Mouse (Mus musculus) myocyte (in vitro differentiated cells): ENCODE data around the gene Apom. TPM values are rescaled to one million over a fixed set of nuclear protein-coding genes. Genes with fewer than 3 reads are reported as not detected.

ENCODE experiments used
- H3K27me3 ChIP-seq: one replicate; pipeline ENCODE4 v1.6.1; 2011; ENCODE audit not compliant: control insufficient read depth, insufficient read depth, insufficient read length
- H3K36me3 ChIP-seq: one replicate; pipeline ENCODE4 v1.6.1; 2011; ENCODE audit not compliant: control insufficient read depth, insufficient read depth
- H3K4me2 ChIP-seq: one replicate; pipeline ENCODE4 v1.6.1; 2011; ENCODE audit warnings: low read depth, control low read depth
- H3K4me3 ChIP-seq: one replicate; pipeline ENCODE4 v1.5.1; 2011; ENCODE audit warnings: mild to moderate bottlenecking, control low read depth, moderate library complexity
- H3K79me2 ChIP-seq: one replicate; pipeline ENCODE4 v1.6.1; 2011; ENCODE audit not compliant: control insufficient read depth, insufficient read depth
- H3ac ChIP-seq: one replicate; pipeline ENCODE4 v1.6.1; 2011; ENCODE audit not compliant: control insufficient read depth, insufficient read length
- CEBPB ChIP-seq: IDR thresholded peaks from 2 replicates; pipeline ENCODE4 v1.6.1; 2011; ENCODE audit warnings: mild to moderate bottlenecking, moderate library complexity; ENCODE audit not compliant: poor library complexity, insufficient read depth, severe bottlenecking
- E2F4 ChIP-seq: IDR thresholded peaks from one replicate; pipeline ENCODE4 v1.6.1; 2011; ENCODE audit warnings: mild to moderate bottlenecking, control low read depth, moderate library complexity; ENCODE audit not compliant: insufficient read depth
- MAX ChIP-seq: IDR thresholded peaks from one replicate; pipeline ENCODE4 v1.6.1; 2011; ENCODE audit warnings: low read depth, mild to moderate bottlenecking, control low read depth
- MYOD1 ChIP-seq, 3 experiments: IDR thresholded peaks; one replicate each; pipeline ENCODE4 v1.6.1; 2011; ENCODE audit warnings: control low read depth in 2 of 3, low read depth in 2 of 3, mild to moderate bottlenecking in 2 of 3, moderate library complexity in 1 of 3; ENCODE audit not compliant: insufficient read length in 2 of 3, control insufficient read depth in 1 of 3
- MYOG ChIP-seq, 3 experiments: IDR thresholded peaks; one replicate each; pipeline ENCODE4 v1.6.1; 2011; ENCODE audit warnings: control low read depth in 2 of 3, low read depth in 2 of 3, mild to moderate bottlenecking in 2 of 3; ENCODE audit not compliant: insufficient read length in 2 of 3, control insufficient read depth in 1 of 3, insufficient read depth in 1 of 3
- POLR2A ChIP-seq: IDR thresholded peaks from one replicate; pipeline ENCODE4 v1.6.1; 2011; ENCODE audit warnings: low read depth, mild to moderate bottlenecking, control low read depth, moderate library complexity; ENCODE audit not compliant: insufficient read length
- POLR2AphosphoS2 ChIP-seq: IDR thresholded peaks from one replicate; pipeline ENCODE4 v1.6.1; 2011; ENCODE audit warnings: low read depth, control low read depth; ENCODE audit not compliant: insufficient read length
- REST ChIP-seq: IDR thresholded peaks from one replicate; pipeline ENCODE4 v1.6.1; 2011; ENCODE audit warnings: mild to moderate bottlenecking, control low read depth, moderate library complexity; ENCODE audit not compliant: insufficient read depth, insufficient read length
- SRF ChIP-seq: IDR thresholded peaks from one replicate; pipeline ENCODE4 v1.6.1; 2011; ENCODE audit warnings: low read depth; ENCODE audit not compliant: control insufficient read depth, insufficient read length
- TCF12 ChIP-seq: IDR thresholded peaks from one replicate; pipeline ENCODE4 v1.6.1; 2011; ENCODE audit warnings: mild to moderate bottlenecking, control low read depth; ENCODE audit not compliant: poor library complexity, insufficient read depth, severe bottlenecking
- TCF3 ChIP-seq: IDR thresholded peaks from one replicate; pipeline ENCODE4 v1.6.1; 2011; ENCODE audit warnings: low read depth, control low read depth; ENCODE audit not compliant: insufficient read length
- USF1 ChIP-seq: IDR thresholded peaks from one replicate; pipeline ENCODE4 v1.6.1; 2011; ENCODE audit warnings: low read depth, mild to moderate bottlenecking, control low read depth, moderate library complexity
- polyA plus RNA-seq: library from polyadenylated mRNA; unstranded; fragments of >200 nt; fragmentation: generic; extraction: Trizol; gene quantifications from one replicate; pipeline ENCODE4 v1.2.1, GENCODE M21; 2012; ENCODE audit warnings: missing spikeins

The Apom gene
- polyA plus RNA-seq, 1 experiment: 0.18 TPM

- Histone ChIP-seq H3K4me2 (no peak overlapping the region), H3K36me3 (peaks cover 18% of the 10 kb centered on the region), H3K79me2 (peaks cover 48% of the 10 kb centered on the region), H3ac (no peak overlapping the region), H3K27me3 (no peaks in the 10 kb centered on the region), H3K4me3 (no peak overlapping the region)
- TF ChIP-seq REST: no peak
- TF ChIP-seq E2F4: no peak
- TF ChIP-seq SRF: no peak
- TF ChIP-seq MYOG (IDR thresholded peaks at IDR 0.05; ENCODE audit: control insufficient read depth in 1 of 3, insufficient read depth in 1 of 3, insufficient read length in 2 of 3, low read depth in 2 of 3): no peak
- no peak for TF ChIP-seq POLR2A
- TF ChIP-seq MAX: no peak
- no peak for TF ChIP-seq USF1
- TF ChIP-seq TCF3: no peak
- no peak for TF ChIP-seq POLR2AphosphoS2
- TF ChIP-seq CEBPB: no peak
- no peak for TF ChIP-seq TCF12
Observed at GRCm38 (mm10) chr17:35139269-35139668, 7.4 kb upstream of the Apom start.

GRCm38 (mm10) chr17:35135591-35136320 lies 3.9 kb upstream of the Apom start:
- Histone ChIP-seq H3ac (peak overlapping the region; percentile 94), H3K4me2 (peak overlapping the region; percentile 81), H3K36me3 (peaks cover 13% of the 10 kb centered on the region), H3K4me3 (peak overlapping the region; percentile 89), H3K27me3 (no peaks in the 10 kb centered on the region), H3K79me2 (peaks cover 48% of the 10 kb centered on the region)
- peak; percentile 81 for TF ChIP-seq POLR2AphosphoS2
- no peak for TF ChIP-seq USF1
- TF ChIP-seq POLR2A: peak; percentile 67
- peak; percentile 38 for TF ChIP-seq SRF

DNA sequence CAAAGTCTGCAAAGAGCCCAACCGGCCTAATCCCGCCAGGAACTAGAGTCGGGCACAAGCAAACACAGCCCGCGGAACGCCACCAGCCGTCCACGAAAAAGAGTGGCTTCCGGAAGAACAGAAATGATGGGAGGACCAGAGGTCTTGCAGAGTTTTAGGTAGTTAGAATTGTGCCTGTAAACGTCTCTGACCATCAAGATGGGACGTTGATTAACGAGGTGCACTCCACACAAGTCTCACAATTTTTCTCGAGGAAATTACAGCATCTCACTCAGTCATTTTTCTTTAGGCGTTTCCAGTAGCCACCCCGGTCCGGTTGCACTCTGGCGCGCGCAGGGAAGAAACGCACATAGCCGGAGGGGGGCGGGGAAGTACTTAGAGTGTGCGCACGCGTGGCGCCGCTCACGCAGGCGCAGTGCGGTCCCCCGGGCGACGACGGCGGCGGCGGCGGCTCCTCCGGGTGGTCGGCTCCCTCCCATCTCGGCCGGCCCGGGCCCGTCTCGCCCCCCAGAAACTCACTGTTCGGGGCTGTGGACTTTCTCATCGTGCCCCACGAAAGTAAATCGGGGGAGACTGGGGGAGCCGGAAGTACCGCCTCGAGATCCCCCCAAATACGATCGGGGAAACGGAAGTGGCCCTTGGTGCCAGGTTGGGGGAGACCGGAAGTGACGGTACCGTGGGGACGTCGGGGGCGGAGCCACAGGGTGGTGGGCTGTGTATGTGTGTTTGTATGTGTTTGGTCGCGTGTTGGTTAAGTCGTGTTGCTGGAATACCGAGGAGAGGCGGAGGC lies 3.1 kb upstream of the Apom start, which contains the start of gene Bag6:
Gene Bag6, plus strand, starts transcription at position 378 of the 790 bp plus-strand sequence.
- Histone ChIP-seq H3K4me2 (peak within 1 kb of the TSS; percentile 94), H3K4me3 (peak within 1 kb of the TSS; percentile 89), H3K79me2 (peaks cover 48% of the 10 kb centered on the region), H3K27me3 (no peaks in the 10 kb centered on the region), H3ac (peak within 1 kb of the TSS; percentile 94), H3K36me3 (peaks cover 12% of the 10 kb centered on the region)
- TF ChIP-seq TCF3 (no peak), USF1 (no peak), MAX (peak; percentile 99), E2F4 (peak; percentile 39)

- Histone ChIP-seq H3K4me2 (no peak overlapping the region), H3K79me2 (peaks cover 33% of the 10 kb centered on the region), H3K4me3 (no peak overlapping the region), H3ac (no peak overlapping the region), H3K36me3 (peaks cover 3% of the 10 kb centered on the region), H3K27me3 (no peaks in the 10 kb centered on the region)
- no peak for TF ChIP-seq POLR2A
- no peak for TF ChIP-seq TCF12
- no peak for TF ChIP-seq E2F4
- no peak for TF ChIP-seq POLR2AphosphoS2
- no peak for TF ChIP-seq CEBPB
- no peak for TF ChIP-seq TCF3
- TF ChIP-seq REST: no peak
- TF ChIP-seq USF1: no peak
- no peak for TF ChIP-seq SRF
- no peak for TF ChIP-seq MAX
- no peak for TF ChIP-seq MYOG (IDR thresholded peaks at IDR 0.05; ENCODE audit: control insufficient read depth in 1 of 3, insufficient read depth in 1 of 3, insufficient read length in 2 of 3, low read depth in 2 of 3)
- TF ChIP-seq MYOD1 (IDR thresholded peaks at IDR 0.05; ENCODE audit: control insufficient read depth in 1 of 3, insufficient read length in 2 of 3, low read depth in 2 of 3): no peak
Observed at GRCm38 (mm10) chr17:35133517-35133916, 1.7 kb upstream of the Apom start.

DNA sequence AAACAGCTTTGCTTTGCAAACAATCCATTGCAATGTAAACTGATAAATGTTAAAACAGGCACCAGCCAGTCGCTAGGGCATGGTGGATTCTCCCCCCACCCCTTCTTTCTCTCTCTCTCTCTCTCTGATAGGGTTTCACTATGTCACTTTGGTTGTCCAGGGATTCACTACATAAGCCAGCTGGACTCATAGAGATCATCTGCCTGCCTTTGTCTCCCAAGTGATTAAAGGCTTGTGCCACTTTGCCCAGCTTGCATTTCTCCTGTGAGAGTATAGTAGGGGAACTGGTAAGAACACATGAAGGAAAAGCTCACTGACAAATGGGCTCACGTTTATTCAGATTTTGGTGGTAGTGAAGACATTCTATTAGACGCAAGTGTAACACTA lies 317 bp upstream of the Apom start:
- TF ChIP-seq POLR2A (no peak), SRF (no peak), MYOD1 (IDR thresholded peaks at IDR 0.05; ENCODE audit: control insufficient read depth in 1 of 3, insufficient read length in 2 of 3, low read depth in 2 of 3) (no peak), USF1 (no peak), MYOG (IDR thresholded peaks at IDR 0.05; ENCODE audit: control insufficient read depth in 1 of 3, insufficient read depth in 1 of 3, insufficient read length in 2 of 3, low read depth in 2 of 3) (no peak), MAX (no peak), E2F4 (no peak), TCF12 (no peak), CEBPB (no peak), REST (no peak), POLR2AphosphoS2 (no peak), TCF3 (no peak)
- H3K36me3 ChIP-seq: no peaks in the 10 kb centered on the region
- H3ac ChIP-seq: no peak overlapping the region
- no peak overlapping the region for H3K4me3 ChIP-seq
- H3K79me2 ChIP-seq: peaks cover 33% of the 10 kb centered on the region
- H3K4me2 ChIP-seq: no peak overlapping the region
- no peaks in the 10 kb centered on the region for H3K27me3 ChIP-seq
